Mouse (Mus musculus) midbrain, embryonic 16.5 days (tissue): ENCODE data around the gene 4930548H24Rik. TPM values are rescaled to one million over a fixed set of nuclear protein-coding genes. Genes with fewer than 3 reads are reported as not detected.

ENCODE experiments used
- ATAC-seq: fragments of 200-750 bp; cut with Nextera tagmentation; 2 replicates; pipeline ENCODE4 v1.8.0; 2017; ENCODE audit warnings: moderate TSS enrichment
- H3K27ac ChIP-seq: fragments of 300-500 bp; sonication (generic); 2 replicates; pipeline ENCODE4 v1.5.1; 2014; ENCODE audit warnings: mild to moderate bottlenecking, low read length, mixed read lengths
- H3K27me3 ChIP-seq: fragments of 300-500 bp; sonication (generic); 2 replicates; pipeline ENCODE4 v1.6.1; 2014; ENCODE audit warnings: low read depth, low read length, mixed read lengths; ENCODE audit not compliant: control insufficient read depth, insufficient read depth
- H3K36me3 ChIP-seq: fragments of 300-500 bp; sonication (generic); 2 replicates; pipeline ENCODE4 v1.6.1; 2014; ENCODE audit warnings: mild to moderate bottlenecking, low read length, moderate library complexity, mixed read lengths; ENCODE audit not compliant: control insufficient read depth, insufficient read depth
- H3K4me1 ChIP-seq: fragments of 300-500 bp; sonication (generic); 2 replicates; pipeline ENCODE4 v1.6.1; 2014; ENCODE audit warnings: mild to moderate bottlenecking, low read length, mixed read lengths; ENCODE audit not compliant: control insufficient read depth, insufficient read depth
- H3K4me2 ChIP-seq: fragments of 300-500 bp; sonication (generic); 2 replicates; pipeline ENCODE4 v1.6.1; 2014; ENCODE audit warnings: mild to moderate bottlenecking, low read length, mixed read lengths
- H3K4me3 ChIP-seq: fragments of 300-500 bp; sonication (generic); 2 replicates; pipeline ENCODE4 v1.5.1; 2014; ENCODE audit warnings: low read depth, mild to moderate bottlenecking, low read length, moderate library complexity, mixed read lengths
- H3K9ac ChIP-seq: fragments of 300-500 bp; sonication (generic); 2 replicates; pipeline ENCODE4 v1.6.1; 2014; ENCODE audit warnings: low read depth, low read length, mixed read lengths
- H3K9me3 ChIP-seq: fragments of 300-500 bp; sonication (generic); replicated peaks from 2 replicates; pipeline ENCODE4 v1.6.1; 2014; ENCODE audit warnings: mild to moderate bottlenecking, low read length, mixed read lengths; ENCODE audit not compliant: control insufficient read depth, poor library complexity, severe bottlenecking
- WGBS: fragments of 180-500 bp; shearing (Covaris S2); extraction: QIAGEN DNeasy Blood & Tissue Kit; methylation state at CpG from one replicate; pipeline ENCODE4 v1.1.7; 2014; 5-methylcytosine and 5-hydroxymethylcytosine counted together
- polyA plus RNA-seq: library from polyadenylated mRNA; unstranded; fragments of >200 nt; fragmentation: Nextera tagmentation; extraction: Ambion mirVana; gene quantifications from 2 replicates; pipeline ENCODE4 v1.2.1, GENCODE M21; 2015

4930548H24Rik gene
- 0.16 TPM in 1 of 2 replicates, not detected in the other for polyA plus RNA-seq

- Histone ChIP-seq H3K36me3 (peaks cover 16% of the 10 kb centered on the region), H3K4me3 (no peak within 1 kb of the TSS), H3K27ac (no peak within 1 kb of the TSS), H3K9me3 (no peaks in the 10 kb centered on the region), H3K4me2 (no peak within 1 kb of the TSS), H3K4me1 (no peaks in the 10 kb centered on the region), H3K9ac (no peak within 1 kb of the TSS), H3K27me3 (no peaks in the 10 kb centered on the region)
- ATAC-seq, result no peak
- WGBS, result 95% methylated on average over 3 of the region's 3 CpGs
Observed at GRCm38 (mm10) chr5:31485440-31485839, at the start of gene 4930548H24Rik. 4930548H24Rik (plus strand) TSS chr5:31485740.

DNA sequence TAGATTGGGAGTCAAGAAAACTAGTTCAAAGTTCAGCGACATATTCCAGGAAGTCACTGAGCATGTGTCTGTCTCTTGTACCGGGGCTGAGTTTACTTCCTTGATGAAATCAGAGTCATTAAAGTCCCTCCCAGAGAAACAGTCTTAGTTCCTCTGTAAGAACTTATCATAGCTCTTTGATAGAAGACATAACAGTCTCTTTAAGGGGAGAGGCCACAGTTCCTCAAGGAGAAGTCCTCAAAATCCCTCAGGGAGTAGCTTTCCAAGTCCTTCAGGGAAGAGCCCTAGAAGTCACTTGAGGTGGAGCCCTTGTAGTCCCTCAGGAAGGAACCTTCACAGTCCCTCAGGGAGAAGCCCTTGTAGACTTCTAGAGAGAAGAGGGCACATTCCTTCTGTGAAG, 34.2 kb upstream of the 4930548H24Rik start:
- no peak overlapping the region for H3K9ac ChIP-seq
- no peaks in the 10 kb centered on the region for H3K27me3 ChIP-seq
- no peak overlapping the region for H3K27ac ChIP-seq
- no peaks in the 10 kb centered on the region for H3K36me3 ChIP-seq
- 90% methylated on average over 2 of the region's 2 CpGs for WGBS
- no peaks in the 10 kb centered on the region for H3K9me3 ChIP-seq
- ATAC-seq, result no peak
- H3K4me3 ChIP-seq, result no peak overlapping the region
- no peak overlapping the region; the same call in 1 of the 2 replicates for H3K4me2 ChIP-seq
- peaks cover 18% of the 10 kb centered on the region for H3K4me1 ChIP-seq

GRCm38 (mm10) chr5:31451878-31452561, 33.5 kb upstream of the 4930548H24Rik start, which contains the start of gene Zfp512:
Zfp512 (plus strand) TSS chr5:31452431.
- 7% methylated on average over 23 of the region's 23 CpGs for WGBS
- Histone ChIP-seq H3K4me1 (peaks cover 18% of the 10 kb centered on the region), H3K4me2 (peak within 1 kb of the TSS; percentile 95), H3K9ac (peak within 1 kb of the TSS; percentile 78), H3K9me3 (no peaks in the 10 kb centered on the region), H3K27me3 (no peaks in the 10 kb centered on the region), H3K36me3 (no peaks in the 10 kb centered on the region), H3K4me3 (peak within 1 kb of the TSS; percentile 58), H3K27ac (peak within 1 kb of the TSS; percentile 33; the same call in 1 of the 2 replicates)
- peak; percentile 99 for ATAC-seq

DNA sequence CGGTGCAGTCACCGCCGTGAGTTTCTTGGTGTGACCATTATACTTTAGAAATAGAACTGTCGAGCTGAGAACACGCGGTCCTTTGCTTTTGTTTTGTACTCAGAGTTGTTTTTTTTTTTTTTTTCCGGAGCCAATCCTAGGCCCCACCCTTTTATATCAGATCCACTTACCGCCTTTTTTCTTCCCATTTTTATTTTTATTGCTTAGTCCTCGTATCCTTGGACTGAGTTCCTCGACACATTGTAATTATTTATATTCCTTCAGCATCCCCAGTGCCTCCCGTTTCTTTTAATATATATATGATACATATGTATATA, 33.0 kb upstream of the 4930548H24Rik start:
- no peaks in the 10 kb centered on the region for H3K36me3 ChIP-seq
- H3K9me3 ChIP-seq, result no peaks in the 10 kb centered on the region
- H3K27me3 ChIP-seq, result no peaks in the 10 kb centered on the region
- peak overlapping the region; percentile 58 for H3K4me3 ChIP-seq
- peaks cover 18% of the 10 kb centered on the region for H3K4me1 ChIP-seq
- peak overlapping the region; percentile 78 for H3K9ac ChIP-seq
- no peak overlapping the region for H3K27ac ChIP-seq
- H3K4me2 ChIP-seq, result peak overlapping the region; percentile 95
- ATAC-seq, result peak; percentile 15; the same call in 1 of the 2 replicates
- WGBS, result under 1% methylated on average over 11 of the region's 11 CpGs

DNA sequence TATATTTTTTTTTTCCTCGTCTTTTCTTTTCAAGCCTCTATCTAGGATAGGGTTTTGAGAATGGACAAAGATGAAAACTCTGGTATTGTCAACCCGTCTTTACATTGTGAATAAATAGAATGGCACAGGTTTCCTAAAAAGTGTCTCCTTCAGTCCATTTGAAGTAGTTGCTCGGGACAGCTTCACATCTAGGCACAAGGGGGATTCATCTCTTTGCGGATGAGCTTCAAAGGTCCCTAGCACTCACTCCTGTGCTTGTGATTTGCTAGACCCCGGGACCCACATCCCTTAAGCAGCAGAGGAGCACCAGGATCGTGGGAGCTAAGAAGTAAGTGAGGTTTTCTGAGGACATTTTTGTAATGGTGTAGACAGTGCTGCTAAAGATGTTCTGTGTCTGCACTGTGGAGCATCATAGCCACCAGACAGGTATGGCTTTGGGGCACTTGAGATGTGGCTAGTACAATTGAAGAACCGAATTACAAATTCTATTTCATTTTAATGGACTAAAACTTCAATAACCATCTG, 32.6 kb upstream of the 4930548H24Rik start:
- WGBS, result 15% methylated on average over 7 of the region's 7 CpGs
- no peak overlapping the region for H3K27ac ChIP-seq

DNA sequence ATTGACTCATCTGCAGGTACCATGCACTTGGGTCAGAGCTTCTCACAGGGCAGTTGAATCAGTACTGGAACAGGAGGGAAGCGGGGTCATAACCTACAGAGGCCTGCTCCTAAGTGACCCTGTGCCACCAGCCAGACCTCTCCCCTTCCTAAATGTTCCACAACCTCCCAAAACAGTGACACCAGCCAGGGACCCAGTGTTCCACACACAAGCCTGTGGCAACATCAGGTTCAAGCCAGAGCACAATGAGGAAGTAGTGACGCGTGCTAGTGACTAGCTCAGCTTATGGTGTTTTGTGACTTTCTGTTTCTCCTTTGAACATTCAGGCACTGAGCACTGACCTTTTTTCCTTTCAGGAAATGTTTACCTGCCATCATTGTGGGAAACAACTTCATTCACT, 17.7 kb upstream of the 4930548H24Rik start:
- H3K4me1 ChIP-seq, result no peaks in the 10 kb centered on the region
- 93% methylated on average over 3 of the region's 3 CpGs for WGBS
- no peak overlapping the region for H3K4me2 ChIP-seq
- H3K9me3 ChIP-seq, result no peaks in the 10 kb centered on the region
- no peak overlapping the region for H3K4me3 ChIP-seq
- no peaks in the 10 kb centered on the region for H3K27me3 ChIP-seq
- H3K36me3 ChIP-seq, result peaks cover 41% of the 10 kb centered on the region
- no peak overlapping the region for H3K27ac ChIP-seq
- no peak for ATAC-seq
- H3K9ac ChIP-seq, result no peak overlapping the region

More for the DNA sequence above, 32.6 kb upstream of the 4930548H24Rik start:
- Histone ChIP-seq H3K4me2 (peak overlapping the region; percentile 95), H3K9ac (peak overlapping the region; percentile 78), H3K27me3 (no peaks in the 10 kb centered on the region), H3K36me3 (no peaks in the 10 kb centered on the region), H3K4me3 (peak overlapping the region; percentile 58), H3K9me3 (no peaks in the 10 kb centered on the region), H3K4me1 (peaks cover 18% of the 10 kb centered on the region)
- peak; percentile 22; the same call in 1 of the 2 replicates for ATAC-seq

- no peaks in the 10 kb centered on the region for H3K27me3 ChIP-seq
- H3K9me3 ChIP-seq, result no peaks in the 10 kb centered on the region
- 94% methylated on average over 6 of the region's 6 CpGs for WGBS
- H3K4me3 ChIP-seq, result no peak overlapping the region
- peaks cover 57% of the 10 kb centered on the region for H3K36me3 ChIP-seq
- no peak for ATAC-seq
- no peaks in the 10 kb centered on the region for H3K4me1 ChIP-seq
- H3K27ac ChIP-seq, result no peak overlapping the region
- no peak overlapping the region for H3K4me2 ChIP-seq
- H3K9ac ChIP-seq, result no peak overlapping the region
Observed at GRCm38 (mm10) chr5:31469711-31470110, 15.8 kb upstream of the 4930548H24Rik start.

DNA sequence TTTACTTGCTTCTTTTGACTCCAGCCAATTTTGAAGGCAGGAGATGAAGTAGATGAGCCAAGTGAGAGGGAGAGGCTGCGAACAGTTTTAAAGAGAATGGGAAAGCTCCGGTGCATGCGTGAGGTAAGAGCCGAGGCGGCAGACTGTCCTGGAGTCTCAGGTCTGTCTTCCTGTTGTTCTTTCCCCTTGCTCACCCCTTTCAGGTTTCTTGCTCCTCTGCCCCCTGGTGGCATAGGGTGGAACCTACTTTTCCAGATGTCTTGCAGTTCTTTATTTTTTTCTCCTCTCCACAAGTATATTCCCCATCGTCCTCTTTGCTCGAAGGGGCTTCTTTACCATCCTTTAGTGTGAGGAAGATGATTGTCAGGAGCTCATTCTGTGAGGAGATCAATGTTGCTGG, 15.2 kb upstream of the 4930548H24Rik start:
- no peaks in the 10 kb centered on the region for H3K9me3 ChIP-seq
- no peak overlapping the region for H3K27ac ChIP-seq
- H3K9ac ChIP-seq, result no peak overlapping the region
- WGBS, result 75% methylated on average over 7 of the region's 7 CpGs
- no peak overlapping the region for H3K4me3 ChIP-seq
- no peaks in the 10 kb centered on the region for H3K27me3 ChIP-seq
- H3K4me2 ChIP-seq, result no peak overlapping the region
- ATAC-seq, result no peak
- H3K4me1 ChIP-seq, result no peaks in the 10 kb centered on the region
- peaks cover 57% of the 10 kb centered on the region for H3K36me3 ChIP-seq

DNA sequence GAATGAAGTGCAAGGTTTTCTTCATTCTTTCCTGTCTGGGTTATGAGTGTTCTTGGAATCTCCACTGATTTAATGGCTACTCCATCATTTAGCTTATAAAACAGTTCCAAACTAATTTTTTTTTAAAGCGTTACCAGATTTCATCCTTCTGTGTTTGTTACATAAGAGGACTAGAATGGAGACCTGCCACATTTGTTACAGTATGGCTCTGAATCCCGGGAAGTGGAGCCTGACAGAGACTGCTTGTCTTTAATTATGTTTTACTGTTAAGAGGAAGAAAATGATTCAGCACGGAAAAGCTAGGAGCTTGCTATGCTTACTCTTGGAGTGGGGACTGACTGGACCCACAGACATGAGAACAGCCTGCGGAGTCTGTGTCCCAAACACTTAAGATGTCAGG, 5.0 kb upstream of the 4930548H24Rik start:
- H3K27me3 ChIP-seq, result no peaks in the 10 kb centered on the region
- no peak overlapping the region for H3K4me3 ChIP-seq
- H3K9me3 ChIP-seq, result no peaks in the 10 kb centered on the region
- no peak overlapping the region for H3K4me2 ChIP-seq
- no peak for ATAC-seq
- no peak overlapping the region for H3K9ac ChIP-seq
- peaks cover 47% of the 10 kb centered on the region for H3K36me3 ChIP-seq
- 96% methylated on average over 4 of the region's 4 CpGs for WGBS
- no peak overlapping the region for H3K27ac ChIP-seq
- no peaks in the 10 kb centered on the region for H3K4me1 ChIP-seq
